ENCODE assay signal across 8 mouse cellular contexts in the genomic region with DNA sequence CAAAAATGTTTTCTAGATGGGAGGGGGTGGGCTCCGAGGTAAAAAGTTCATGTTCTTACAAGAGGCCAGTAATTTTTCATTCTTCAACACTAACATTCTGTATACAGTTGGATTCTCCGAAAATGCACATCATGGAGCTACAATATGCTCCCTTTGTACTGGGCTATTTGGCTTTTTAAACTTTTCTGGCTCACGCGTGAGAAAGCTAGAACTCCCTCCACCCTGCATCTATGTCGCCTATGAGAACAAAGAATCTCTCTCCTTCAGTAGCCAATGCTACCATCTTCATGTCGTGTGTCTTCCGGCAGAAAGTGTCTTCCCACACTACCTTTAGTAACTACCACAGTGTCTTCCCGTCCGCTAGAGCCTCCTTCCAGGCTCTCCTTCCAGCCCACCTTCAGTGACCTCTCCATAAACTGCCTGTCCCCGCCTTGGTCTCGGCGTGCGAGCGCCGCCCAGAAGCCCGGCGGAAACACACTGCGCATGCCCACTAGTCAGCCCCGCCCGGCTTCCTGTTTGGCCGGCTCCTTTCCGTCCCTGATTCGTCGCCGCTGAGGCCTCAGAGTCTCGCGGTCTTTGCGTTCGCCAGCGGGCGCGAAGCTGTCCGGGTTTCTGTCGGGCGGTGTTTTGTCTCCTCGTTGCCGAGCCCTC. TPM values are rescaled to one million over a fixed set of nuclear protein-coding genes. Genes with fewer than 3 reads are reported as not detected.
DNase-seq lines count a peak whose midpoint lies in the region; ATAC-seq lines count a peak whose summit lies in the region.

A gene (plus strand): TSS at position 529 of the 651 bp plus-strand sequence.

- 0 out of 2 replicates have a peak, but pooled peaks cover 5% of the 10 kb centered on the region for H3K36me3 ChIP-seq in hindbrain, embryonic 16.5 days (ENCODE audit: control insufficient read depth, insufficient read depth, low read length)
- H3K36me3 ChIP-seq in macrophage (ENCODE audit: inconsistent target) = peaks cover 12% of the 10 kb centered on the region

- DNase-seq in WW6 (ENCODE audit: low read depth, low spot score) = peak; percentile 86
- peak; percentile 94 to 96 for DNase-seq in cerebellum, postnatal 4 days (ENCODE audit: low spot score in 2 of 2)
- DNase-seq in gastrocnemius, adult 18-20 months (ENCODE audit: low spot score) = peak; percentile 97
- peak; percentile 96 to 97 for DNase-seq in left cerebral cortex, adult 18-20 months (ENCODE audit: low spot score in 2 of 2)
- DNase-seq in right cerebral cortex, adult 18-20 months = peak; percentile 98
- DNase-seq in urinary bladder, postnatal 10 days (ENCODE audit: low spot score) = peak; percentile 95

- no peaks in the 10 kb centered on the region for H3K27me3 ChIP-seq in hindbrain, embryonic 16.5 days (replicated peaks; ENCODE audit: control insufficient read depth, insufficient read depth, low read length)

- no peaks in the 10 kb centered on the region for H3K9me3 ChIP-seq in hindbrain, embryonic 16.5 days (ENCODE audit: control insufficient read depth, low read length)

- H3K4me3 ChIP-seq in hindbrain, embryonic 16.5 days (ENCODE audit: low read length) = peak within 1 kb of the TSS; percentile 75
- peak within 1 kb of the TSS; percentile 74 for H3K4me3 ChIP-seq in macrophage (ENCODE audit: inconsistent target)

- H3K4me1 ChIP-seq in hindbrain, embryonic 16.5 days (ENCODE audit: control insufficient read depth, insufficient read depth, low read depth, low read length) = peaks cover 14% of the 10 kb centered on the region

- peaks cover 29% of the 10 kb centered on the region for H3K79me2 ChIP-seq in macrophage (ENCODE audit: inconsistent target)

- H3K27ac ChIP-seq in hindbrain, embryonic 16.5 days (ENCODE audit: low read depth, low read length) = peak within 1 kb of the TSS; percentile 90
- peak within 1 kb of the TSS; percentile 60 for H3K27ac ChIP-seq in macrophage

- WGBS in hindbrain, embryonic 16.5 days = 2% methylated on average over 37 of the region's 37 CpGs
- under 1% methylated on average over 35 of the region's 37 CpGs for WGBS in macrophage (ENCODE audit: missing documents)

- ATAC-seq in hindbrain, embryonic 16.5 days = peak; percentile 100

- H3K9ac ChIP-seq in hindbrain, embryonic 16.5 days (ENCODE audit: low read depth, low read length) = peak within 1 kb of the TSS; percentile 91

- peak within 1 kb of the TSS; percentile 61 for H3K4me2 ChIP-seq in hindbrain, embryonic 16.5 days (ENCODE audit: low read length)

RNA-seq across cellular contexts. Expression of the gene that starts here (rescaled TPM):
- total RNA-seq in gastrocnemius, adult 18-20 months (2021) = 10 to 100 TPM; 10.9 to 11.0 TPM
- 89.0 and 89.1 TPM in 2 replicates for polyA plus RNA-seq in hindbrain, embryonic 16.5 days (2015; fragmentation: Nextera tagmentation; extraction: Ambion mirVana)
- 10 to 100 TPM; 30.9 to 32.5 TPM for total RNA-seq in left cerebral cortex, adult 18-20 months (2021)
- 10 to 100 TPM in 25 of 26 experiments, 1 to 10 TPM in 1; 8.5 to 32.5 (median 20.4) TPM for total RNA-seq in macrophage (2018; cell fraction: chromatin; rRNA removed)
- total RNA-seq in macrophage (2018; cell fraction: cytosol; rRNA removed) = 10 to 100 TPM; 24.5 to 40.1 (median 34.3) TPM
- 10 to 100 TPM; 10.0 to 50.1 (median 25.0) TPM for total RNA-seq in macrophage (2018; cell fraction: nucleus; rRNA removed)
- polyA plus RNA-seq in macrophage (2018) = 23.3 to 71.4 TPM (median 36.0 TPM) in 3 replicates

Comparison
In these comparisons a context has a peak if more than half of its experiments do, and no peak if none do; other contexts are left out.
1. Peak in every context shown above with its lines: DNase-seq, ATAC-seq, H3K4me3 ChIP-seq and H3K27ac ChIP-seq.